Mouse (Mus musculus) liver, embryonic 18 days (tissue): Measurements from ENCODE around the gene 1300017J02Rik. TPM values are rescaled to one million over a fixed set of nuclear protein-coding genes. Genes with fewer than 3 reads are reported as not detected.

Source experiments
- polyA plus RNA-seq: library from polyadenylated mRNA; depleted of rRNA; stranded (reverse); fragments of >200 nt; gene quantifications from 2 replicates; pipeline ENCODE4 v1.2.3, GENCODE M21; 2012; rRNA removed

1300017J02Rik gene
- 146 and 160 TPM in 2 replicates for polyA plus RNA-seq

GRCm38 (mm10) chr9:103304927-103305326 lies at the start of gene 1300017J02Rik, which contains the start of gene Topbp1:
TSS of gene 1300017J02Rik (minus strand) at chr9:103305082.
TSS of gene Topbp1 (plus strand) at chr9:103305215.

GRCm38 (mm10) chr9:103230151-103230951 lies 74.5 kb downstream of the 1300017J02Rik start, which contains the start of the genes Gm20425 and Trf:
TSS of gene Gm20425 (minus strand) at chr9:103230307.
TSS of gene Trf (minus strand) at chr9:103230444.

GRCm38 (mm10) chr9:103201561-103202260 lies 103.2 kb downstream of the 1300017J02Rik start, which contains the start of gene Srprb:
TSS of gene Srprb (minus strand) at chr9:103202137.

Other genes starting within 250 kb of the 1300017J02Rik start
- 0.14 and 0.19 TPM in 2 replicates for gene Rab6b, start 193.3 kb downstream of the 1300017J02Rik start, polyA plus RNA-seq
- 14.2 and 16.0 TPM in 2 replicates for gene Srprb, start 102.9 kb downstream of the 1300017J02Rik start, polyA plus RNA-seq
- gene Gm20425, start 74.8 kb downstream of the 1300017J02Rik start, polyA plus RNA-seq, result 0.88 and 1.8 TPM in 2 replicates
- 19,741 and 21,416 TPM in 2 replicates for gene Trf, start 74.6 kb downstream of the 1300017J02Rik start, polyA plus RNA-seq
- gene Topbp1, start 133 bp upstream of the 1300017J02Rik start, polyA plus RNA-seq, result 20.7 and 23.1 TPM in 2 replicates
- 27.5 TPM in 2 replicates for gene Cdv3, start 60.8 kb upstream of the 1300017J02Rik start, polyA plus RNA-seq
- gene Bfsp2, start 175.3 kb upstream of the 1300017J02Rik start, polyA plus RNA-seq, result 5.2 and 7.8 TPM in 2 replicates